Comparison of ENCODE assay signal across 10 mouse cellular contexts in genomic region chr17:47901782-47902181, GRCm38 (mm10). TPM values are rescaled to one million over a fixed set of nuclear protein-coding genes. Genes with fewer than 3 reads are reported as not detected.
DNase-seq lines count a peak whose midpoint lies in the region; ATAC-seq and TF ChIP-seq lines count a peak whose summit lies in the region.
"Had no signal": no experiment of that assay in that cellular context is flagged by ENCODE, and none has a peak within 500 bp of the region (broad histone marks: within the 10 kb centered on the region; RNA-seq: fewer than 3 reads in every experiment).

No protein-coding gene starts in this region.

- H3K27me3 ChIP-seq in liver, embryonic 14.5 days (ENCODE audit: control insufficient read depth, insufficient read depth, low read length), result no peaks in the 10 kb centered on the region
- no peaks in the 10 kb centered on the region for H3K27me3 ChIP-seq in liver, embryonic 12.5 days (replicated peaks)
- H3K27me3 ChIP-seq in MEL (ENCODE audit: control insufficient read depth in 1 of 2, insufficient read depth in 2 of 2, low read length in 2 of 2), result no peaks in the 10 kb centered on the region
- H3K27me3 ChIP-seq: intestine, embryonic 15.5 days; stomach, embryonic 15.5 days had no signal

- H3K79me2 ChIP-seq in MEL (ENCODE audit: control insufficient read depth, insufficient read depth, low read length, poor library complexity), result no peaks in the 10 kb centered on the region

- H3K27ac ChIP-seq in liver, embryonic 14.5 days, result no peak overlapping the region
- no peak overlapping the region for H3K27ac ChIP-seq in liver, embryonic 12.5 days
- H3K27ac ChIP-seq in MEL (ENCODE audit: control insufficient read depth, low read depth, low read length), result no peak overlapping the region
- H3K27ac ChIP-seq: intestine, embryonic 15.5 days had no signal

- no peak for TF ChIP-seq EP300 in liver, embryonic 14.5 days (IDR thresholded peaks at IDR 0.05; ENCODE audit: low read depth)
- TF ChIP-seq EP300 in MEL (IDR thresholded peaks at IDR 0.05; ENCODE audit: low read depth in 1 of 2, low read length in 2 of 2), result no peak

- no peak overlapping the region for H3K4me2 ChIP-seq in liver, embryonic 14.5 days (ENCODE audit: low read depth)
- H3K4me2 ChIP-seq in liver, embryonic 12.5 days, result no peak overlapping the region
- H3K4me2 ChIP-seq: intestine, embryonic 15.5 days; stomach, embryonic 15.5 days had no signal

- H3K9me3 ChIP-seq in liver, embryonic 14.5 days (ENCODE audit: control insufficient read depth, low read length), result no peaks in the 10 kb centered on the region
- no peaks in the 10 kb centered on the region for H3K9me3 ChIP-seq in liver, embryonic 12.5 days (replicated peaks)
- no peaks in the 10 kb centered on the region for H3K9me3 ChIP-seq in MEL (replicated peaks; ENCODE audit: insufficient read depth, low read length)
- H3K9me3 ChIP-seq: intestine, embryonic 15.5 days; stomach, embryonic 15.5 days had no signal

- peaks cover 0 to 9% of the 10 kb centered on the region in 2 experiments; a peak in 2 of 4 replicates for H3K4me1 ChIP-seq in liver, embryonic 14.5 days (replicated peaks; ENCODE audit: control insufficient read depth in 2 of 2, insufficient read depth in 2 of 2, low read length in 1 of 2)
- H3K4me1 ChIP-seq in liver, embryonic 12.5 days, result peaks cover 42% of the 10 kb centered on the region
- no peaks in the 10 kb centered on the region for H3K4me1 ChIP-seq in MEL (ENCODE audit: control insufficient read depth in 1 of 2, insufficient read depth in 2 of 2, low read length in 2 of 2)

- 42% methylated on average over 3 of the region's 3 CpGs for WGBS in liver, embryonic 14.5 days (ENCODE audit: insufficient replicate concordance)
- WGBS in liver, embryonic 12.5 days (ENCODE audit: insufficient replicate concordance), result 50% methylated on average over 3 of the region's 3 CpGs

- peak; percentile 49; the same call in 1 of the 2 replicates for TF ChIP-seq CTCF in liver, embryonic 14.5 days (IDR thresholded peaks at IDR 0.05; ENCODE audit: low read depth)
- peak; percentile 43 to 62 (median 52) for TF ChIP-seq CTCF in MEL (IDR thresholded peaks at IDR 0.05 in 2 of 3, conservative IDR thresholded peaks at IDR 0.05 in 1 of 3; ENCODE audit: control insufficient read depth in 1 of 3, insufficient read depth in 1 of 3, low read depth in 2 of 3, low read length in 3 of 3, poor library complexity in 1 of 3, severe bottlenecking in 1 of 3)

- ATAC-seq in liver, embryonic 14.5 days (ENCODE audit: insufficient read depth), result no peak
- no peak for ATAC-seq in liver, embryonic 12.5 days
- ATAC-seq in megakaryocyte-erythroid progenitor cell, adult 5-6 weeks (replicated peaks; ENCODE audit: low FRiP score, low TSS enrichment, poor library complexity, severe bottlenecking), result 0 out of 2 replicates have a peak, but pooled peaks have one; percentile 42
- ATAC-seq in megakaryocyte, adult 5-6 weeks (ENCODE audit: poor library complexity, severe bottlenecking), result no peak
- ATAC-seq: intestine, embryonic 15.5 days had no signal

- no peaks in the 10 kb centered on the region for H3K36me3 ChIP-seq in liver, embryonic 14.5 days (replicated peaks; ENCODE audit: control insufficient read depth, insufficient read depth, low read depth)
- H3K36me3 ChIP-seq in liver, embryonic 12.5 days, result peaks cover 40% of the 10 kb centered on the region
- H3K36me3 ChIP-seq in MEL (ENCODE audit: control insufficient read depth in 1 of 2, insufficient read depth in 2 of 2, low read length in 2 of 2), result peaks cover 0 to 4% of the 10 kb centered on the region in 2 experiments; a peak in 2 of 4 replicates

- no peak overlapping the region for H3K9ac ChIP-seq in liver, embryonic 14.5 days (replicated peaks)
- H3K9ac ChIP-seq in liver, embryonic 12.5 days, result no peak overlapping the region
- H3K9ac ChIP-seq in MEL (ENCODE audit: control insufficient read depth, low read depth, low read length, poor library complexity, severe bottlenecking), result no peak overlapping the region
- H3K9ac ChIP-seq: intestine, embryonic 15.5 days; stomach, embryonic 15.5 days had no signal

- TF ChIP-seq POLR2A in MEL (IDR thresholded peaks at IDR 0.05; ENCODE audit: control insufficient read depth in 1 of 2, insufficient read depth in 1 of 2, low read depth in 1 of 2, low read length in 2 of 2, poor library complexity in 1 of 2), result no peak

- H3K4me3 ChIP-seq in liver, embryonic 14.5 days (ENCODE audit: insufficient read depth in 1 of 2, low read depth in 2 of 2, low read length in 2 of 2), result no peak overlapping the region
- no peak overlapping the region for H3K4me3 ChIP-seq in liver, embryonic 12.5 days
- H3K4me3 ChIP-seq in MEL (ENCODE audit: control insufficient read depth in 1 of 2, insufficient read depth in 1 of 2, low read depth in 2 of 2, low read length in 2 of 2), result no peak overlapping the region
- H3K4me3 ChIP-seq: intestine, embryonic 15.5 days; stomach, embryonic 15.5 days had no signal

- DNase-seq in embryo, embryonic 10.5 days (ENCODE audit: low spot score), result peak; percentile 71
- DNase-seq in embryo, embryonic 11 days, result no peak
- no peak for DNase-seq in liver, embryonic 14.5 days (ENCODE audit: low read depth in 3 of 3, low spot score in 3 of 3)
- DNase-seq in MEL (ENCODE audit: low read depth, low spot score), result peak; percentile 70
- DNase-seq in cerebellum, postnatal 14 days, result no peak

- TF ChIP-seq RAD21 in MEL (IDR thresholded peaks at IDR 0.05; ENCODE audit: low read depth, low read length), result peak; percentile 66

TF ChIP-seq in MEL, 35 proteins besides CTCF, POLR2A, EP300 and RAD21:
- TF ChIP-seq TCF12 (IDR thresholded peaks at IDR 0.05; ENCODE audit: low read depth, low read length) (no peak), SMC3 (IDR thresholded peaks at IDR 0.05; ENCODE audit: low read depth, low read length) (peak; percentile 54), SIN3A (IDR thresholded peaks at IDR 0.05; ENCODE audit: low read length) (0 out of 2 replicates have a peak, but pooled peaks have one; percentile 18), ZC3H11A (IDR thresholded peaks at IDR 0.05; ENCODE audit: low read depth, low read length) (peak; percentile 44), TAL1 (IDR thresholded peaks at IDR 0.05; ENCODE audit: low read length) (no peak)

RNA-seq across cellular contexts. Expression of gene Foxp4, which starts 22.7 kb away (rescaled TPM):
- polyA plus RNA-seq in liver, embryonic 14.5 days (2012; rRNA removed), result 9.4 and 10.1 TPM in 2 replicates
- polyA plus RNA-seq in liver, embryonic 14.5 days (2014; fragmentation: Nextera tagmentation; extraction: Ambion mirVana), result 3.5 and 4.7 TPM in 2 replicates
- 13.7 and 13.9 TPM in 2 replicates for polyA plus RNA-seq in liver, embryonic 12.5 days (2016; fragmentation: Nextera tagmentation; extraction: Ambion mirVana)
- 6.6 and 7.1 TPM in 2 replicates for total RNA-seq in MEL (2012; rRNA removed)
- 10 to 100 TPM in 1 of 2 experiments, not detected in 1; 50.5 TPM for polyA plus RNA-seq in MEL (2012; ENCODE audit: insufficient read depth in 1 of 2, insufficient read length in 2 of 2, low read depth in 1 of 2, low replicate concordance in 2 of 2, missing spikeins in 1 of 2)
- total RNA-seq in megakaryocyte-erythroid progenitor cell, adult 5-6 weeks (2014; fragmentation: Nextera tagmentation), result 10.4 and 23.6 TPM in 2 replicates
- 0.66 and 2.0 TPM in 2 replicates for total RNA-seq in megakaryocyte-erythroid progenitor cell, adult 5-6 weeks (2017)
- total RNA-seq in megakaryocyte, adult 5-6 weeks (2015), result 7.1 and 8.8 TPM in 2 replicates
- total RNA-seq in megakaryocyte, adult 5-6 weeks (2017), result 1.1 and 2.2 TPM in 2 replicates

Comparison
In these comparisons a context has a peak if more than half of its experiments do, and no peak if none do; other contexts are left out.
1. DNase-seq: peak in embryo, embryonic 10.5 days (single experiment) and MEL (single experiment); none in embryo, embryonic 11 days (single experiment), liver, embryonic 14.5 days (0 of 3) and cerebellum, postnatal 14 days (0 of 2).